8 mouse cellular contexts compared by ENCODE assay signal in the genomic region with DNA sequence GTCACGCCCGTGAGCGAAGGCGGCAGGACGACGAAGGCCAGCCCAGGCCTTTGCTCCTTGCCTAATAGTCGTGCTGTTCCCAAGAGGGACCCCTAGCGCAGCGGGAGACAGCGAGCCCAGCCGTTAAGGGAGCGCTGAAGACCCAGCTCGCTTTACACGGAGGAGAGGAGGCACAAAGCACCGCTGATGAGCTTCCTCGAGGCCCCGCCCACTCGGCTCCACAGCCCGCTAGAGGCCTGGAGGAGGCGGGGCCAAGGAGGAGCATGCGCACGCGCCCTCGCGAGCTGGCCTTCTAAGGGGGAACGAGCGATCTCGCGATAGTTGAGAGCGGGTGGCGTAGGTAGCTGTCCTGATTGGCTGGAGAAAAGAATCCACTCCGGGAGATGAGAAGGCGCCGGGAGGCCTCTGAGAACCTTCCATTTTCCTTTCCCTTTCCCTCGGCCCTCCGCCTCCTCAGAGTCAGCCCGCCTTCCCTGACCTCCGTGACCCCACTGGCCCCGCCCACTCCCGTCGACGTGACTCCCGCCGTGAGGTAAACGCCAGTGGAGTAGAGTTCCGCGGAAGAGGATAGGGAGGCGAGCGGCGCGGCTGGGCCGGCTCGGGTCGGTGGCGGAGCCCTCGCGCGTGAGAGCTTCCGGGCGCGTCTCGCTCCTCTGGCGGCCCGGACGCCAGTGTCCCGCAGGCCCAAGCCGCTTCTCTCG. TPM values are rescaled to one million over a fixed set of nuclear protein-coding genes. Genes with fewer than 3 reads are reported as not detected.
DNase-seq lines count a peak whose midpoint lies in the region; ATAC-seq and TF ChIP-seq lines count a peak whose summit lies in the region.
"Not testable (repeated sequence)": the region's sequence is repeated elsewhere in the genome, so short reads cannot be mapped to it uniquely, and the experiment has no call there.

No protein-coding gene starts in this region.

- TF ChIP-seq CTCF in E14TG2a.4 (conservative IDR thresholded peaks at IDR 0.05; ENCODE audit: low read length); kidney, postnatal 0 days (IDR thresholded peaks at IDR 0.05; ENCODE audit: low read depth); liver, postnatal 0 days (IDR thresholded peaks at IDR 0.05; ENCODE audit: low read depth); testis, adult 2 months (IDR thresholded peaks at IDR 0.05; ENCODE audit: control insufficient read depth, insufficient read depth, insufficient replicate concordance, low read depth, low read length): not testable (repeated sequence)

- H3K36me3 ChIP-seq in E14TG2a.4 (ENCODE audit: insufficient read depth, low read length); forebrain, embryonic 16.5 days (ENCODE audit: control insufficient read depth, insufficient read depth); hindbrain, embryonic 12.5 days; kidney, postnatal 0 days (ENCODE audit: insufficient read depth, low read length); liver, postnatal 0 days (replicated peaks; ENCODE audit: insufficient read depth, low read length); testis, adult 2 months (ENCODE audit: control insufficient read depth, insufficient read depth, low read length): not testable (repeated sequence)

- not testable (repeated sequence) for H3K9ac ChIP-seq in forebrain, embryonic 16.5 days (replicated peaks; ENCODE audit: low read depth, low read length); hindbrain, embryonic 12.5 days; kidney, postnatal 0 days (ENCODE audit: low read depth, low read length); liver, postnatal 0 days (replicated peaks)

- WGBS in forebrain, embryonic 16.5 days, result 18% methylated on average over 66 of the region's 68 CpGs
- 15% methylated on average over 64 of the region's 68 CpGs for WGBS in hindbrain, embryonic 12.5 days
- WGBS in kidney, postnatal 0 days, result 23% methylated on average over 66 of the region's 68 CpGs
- WGBS in liver, postnatal 0 days (ENCODE audit: insufficient replicate concordance), result 22% methylated on average over 48 of the region's 68 CpGs

- not testable (repeated sequence) for ATAC-seq in forebrain, embryonic 16.5 days; hindbrain, embryonic 12.5 days (ENCODE audit: low FRiP score); liver, postnatal 0 days
- ATAC-seq in kidney, postnatal 0 days (replicated peaks; ENCODE audit: low FRiP score, low read depth), result peak; percentile 84

- H3K27ac ChIP-seq in forebrain, embryonic 16.5 days (ENCODE audit: low read length); hindbrain, embryonic 12.5 days; kidney, postnatal 0 days; liver, postnatal 0 days (ENCODE audit: low read depth): not testable (repeated sequence)
- H3K27ac ChIP-seq in testis, adult 2 months (ENCODE audit: control insufficient read depth, insufficient read depth, low read depth, low read length), result peak overlapping the region; percentile 81

- H3K9me3 ChIP-seq in E14TG2a.4 (ENCODE audit: low read length), result peaks cover 23% of the 10 kb centered on the region
- H3K9me3 ChIP-seq in forebrain, embryonic 16.5 days (ENCODE audit: control insufficient read depth, low read length); hindbrain, embryonic 12.5 days (replicated peaks); kidney, postnatal 0 days (replicated peaks; ENCODE audit: low read length); liver, postnatal 0 days (ENCODE audit: low read length): not testable (repeated sequence)

- H3K27me3 ChIP-seq in E14TG2a.4 (ENCODE audit: insufficient read depth, low read length); forebrain, embryonic 16.5 days (replicated peaks; ENCODE audit: control insufficient read depth, insufficient read depth, low read length); hindbrain, embryonic 12.5 days; kidney, postnatal 0 days (ENCODE audit: insufficient read depth, low read length); liver, postnatal 0 days (ENCODE audit: insufficient read depth, low read length); testis, adult 2 months (ENCODE audit: control insufficient read depth, insufficient read depth, low read length): not testable (repeated sequence)

- peak; percentile 77 for DNase-seq in embryo, embryonic 10 days (ENCODE audit: low spot score)
- DNase-seq in kidney, postnatal 0 days (ENCODE audit: low spot score), result peak; percentile 54
- peak; percentile 22 for DNase-seq in liver, postnatal 0 days
- DNase-seq in neural tube, embryonic 10.5 days (ENCODE audit: extremely low spot score, low spot score), result peak; percentile 49

- peak overlapping the region; percentile 79 for H3K4me3 ChIP-seq in E14TG2a.4 (replicated peaks; ENCODE audit: low read length)
- peak overlapping the region; percentile 32 for H3K4me3 ChIP-seq in forebrain, embryonic 16.5 days (replicated peaks; ENCODE audit: low read length)
- H3K4me3 ChIP-seq in hindbrain, embryonic 12.5 days, result peak overlapping the region; percentile 35
- H3K4me3 ChIP-seq in kidney, postnatal 0 days (replicated peaks; ENCODE audit: low read depth, low read length), result peak overlapping the region; percentile 33; the same call in 1 of the 2 replicates
- peak overlapping the region; percentile 26; the same call in 1 of the 2 replicates for H3K4me3 ChIP-seq in liver, postnatal 0 days (ENCODE audit: low read depth, low read length)
- peak overlapping the region; percentile 87 for H3K4me3 ChIP-seq in testis, adult 2 months (ENCODE audit: control insufficient read depth, low read depth, low read length)

- TF ChIP-seq EP300 in liver, postnatal 0 days (IDR thresholded peaks at IDR 0.05; ENCODE audit: low read depth), result not testable (repeated sequence)

- not testable (repeated sequence) for TF ChIP-seq POLR2A in testis, adult 2 months (IDR thresholded peaks at IDR 0.05; ENCODE audit: control insufficient read depth, low read depth, low read length)

- H3K4me2 ChIP-seq in forebrain, embryonic 16.5 days (ENCODE audit: low read length), result peak overlapping the region; percentile 43
- peak overlapping the region; percentile 54 for H3K4me2 ChIP-seq in hindbrain, embryonic 12.5 days (replicated peaks)
- peak overlapping the region; percentile 51 for H3K4me2 ChIP-seq in kidney, postnatal 0 days (ENCODE audit: low read length)
- H3K4me2 ChIP-seq in liver, postnatal 0 days (ENCODE audit: low read depth, low read length), result peak overlapping the region; percentile 59

- H3K4me1 ChIP-seq in E14TG2a.4 (replicated peaks; ENCODE audit: low read depth, low read length); forebrain, embryonic 16.5 days (replicated peaks; ENCODE audit: control insufficient read depth, insufficient read depth, low read length); hindbrain, embryonic 12.5 days; kidney, postnatal 0 days (replicated peaks; ENCODE audit: insufficient read depth, low read length); liver, postnatal 0 days (ENCODE audit: insufficient read depth); testis, adult 2 months (ENCODE audit: control insufficient read depth, insufficient read depth, low read length): not testable (repeated sequence)

RNA-seq across cellular contexts. Expression of a gene that starts 46.9 kb away (rescaled TPM):
- polyA plus RNA-seq in forebrain, embryonic 16.5 days (2015; fragmentation: Nextera tagmentation; extraction: Ambion mirVana), result not detected in 2 replicates
- not detected in 2 replicates for polyA plus RNA-seq in hindbrain, embryonic 12.5 days (2016; fragmentation: Nextera tagmentation; extraction: Ambion mirVana)
- 0.15 and 0.17 TPM in 2 replicates for polyA plus RNA-seq in kidney, postnatal 0 days (2015; fragmentation: Nextera tagmentation; extraction: Ambion mirVana)
- polyA plus RNA-seq in liver, postnatal 0 days (2015; fragmentation: Nextera tagmentation; extraction: Ambion mirVana), result not detected in 2 replicates
- polyA plus RNA-seq in testis, adult 2 months (2012; rRNA removed), result 1.6 TPM in 1 of 2 replicates, not detected in the other

Comparison
In these comparisons a context has a peak if more than half of its experiments do, and no peak if none do; other contexts are left out.
1. H3K4me3 ChIP-seq: peak in every context shown above with its lines; median percentile 87 in testis, adult 2 months; 79 in E14TG2a.4; 35 in hindbrain, embryonic 12.5 days; 33 in kidney, postnatal 0 days; 32 in forebrain, embryonic 16.5 days; 26 in liver, postnatal 0 days.
2. DNase-seq: peak in every context shown above with its lines; median percentile 77 in embryo, embryonic 10 days; 54 in kidney, postnatal 0 days; 49 in neural tube, embryonic 10.5 days; 22 in liver, postnatal 0 days.